Mouse (Mus musculus) ovary, postnatal 10 days (tissue): Measurements from ENCODE around the gene Chaf1a.

Source experiments
- DNase-seq: peaks from one replicate; pipeline ENCODE4 v3.0.0; 2022; ENCODE audit warnings: low spot score

Chaf1a gene

DNA sequence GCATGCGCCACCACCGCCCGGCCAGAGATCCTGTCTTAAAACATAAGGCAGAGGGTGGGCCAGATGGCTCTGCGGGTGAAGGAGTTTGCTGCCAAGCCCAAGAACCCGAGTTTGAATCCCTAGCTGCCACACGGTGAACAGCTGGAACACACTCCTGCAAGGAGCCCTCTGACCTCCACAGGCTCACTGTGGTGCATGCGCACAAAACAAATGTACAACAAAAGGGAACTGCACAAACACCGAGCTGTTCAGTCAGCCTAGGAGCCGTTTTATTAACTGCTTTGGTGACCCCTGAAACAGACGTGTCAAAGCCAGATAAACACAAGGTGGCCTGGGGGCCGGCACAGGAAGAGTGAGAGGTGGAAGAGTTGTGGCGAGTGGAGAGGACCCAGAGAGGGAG, 79.2 kb downstream of the Chaf1a start:
- no peak for DNase-seq

GRCm38 (mm10) chr17:56119981-56120880, 80.0 kb downstream of the Chaf1a start:
- DNase-seq: no peak

- no peak for DNase-seq
These were observed 81.6 kb downstream of the Chaf1a start, which contains the start of gene Lrg1 for GRCm38 (mm10) chr17:56121826-56122225. Gene Lrg1 (minus strand): TSS chr17:56122001.
